Mouse (Mus musculus): ENCODE measurements around the gene 4921517D22Rik.

The 4921517D22Rik gene

DNA sequence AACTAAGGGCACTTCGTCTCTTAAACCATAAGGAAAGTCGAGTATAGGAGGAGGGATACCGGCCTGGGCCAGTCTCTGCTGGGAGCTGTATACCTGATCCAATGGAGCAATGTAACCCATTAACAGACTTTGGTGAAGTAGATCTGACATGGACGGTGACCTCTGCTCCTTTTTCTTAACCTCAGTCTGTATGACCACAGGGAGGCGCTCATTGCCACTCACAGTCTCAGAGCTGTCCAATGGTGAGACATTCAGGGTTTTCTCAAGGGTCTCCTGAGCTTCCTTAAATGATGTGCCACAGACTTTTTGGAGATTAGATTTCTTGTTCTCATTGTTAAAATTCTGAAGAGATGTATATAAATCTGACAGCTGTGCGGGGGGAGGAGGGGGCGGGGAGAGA lies 3.3 kb downstream of the 4921517D22Rik start:
- DNase-seq (ENCODE audit: low spot score), result no peak

DNA sequence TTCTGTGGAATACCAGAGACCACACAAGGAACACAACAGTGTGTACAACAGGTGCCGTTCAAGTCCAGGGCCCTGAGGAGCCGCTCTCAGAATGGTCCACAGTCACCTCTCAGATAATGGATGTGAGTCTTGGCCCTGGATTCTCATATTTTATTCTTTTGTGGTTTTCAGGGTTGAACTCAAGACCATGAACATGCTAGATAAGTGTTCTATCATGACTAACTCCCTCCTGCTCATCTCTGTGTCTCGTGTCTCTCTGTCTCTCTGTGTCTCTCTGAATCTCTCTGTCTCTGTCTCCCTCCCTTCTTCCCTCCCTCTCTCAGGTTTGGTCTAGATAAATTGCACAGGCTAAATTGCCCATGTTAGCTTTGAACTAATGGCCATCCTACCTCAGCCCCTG lies 4.1 kb downstream of the 4921517D22Rik start:
- DNase-seq (ENCODE audit: low spot score), result no peak

- DNase-seq (ENCODE audit: low spot score), result no peak
These were observed 4.6 kb downstream of the 4921517D22Rik start for GRCm38 (mm10) chr13:59689313-59689712.

DNA sequence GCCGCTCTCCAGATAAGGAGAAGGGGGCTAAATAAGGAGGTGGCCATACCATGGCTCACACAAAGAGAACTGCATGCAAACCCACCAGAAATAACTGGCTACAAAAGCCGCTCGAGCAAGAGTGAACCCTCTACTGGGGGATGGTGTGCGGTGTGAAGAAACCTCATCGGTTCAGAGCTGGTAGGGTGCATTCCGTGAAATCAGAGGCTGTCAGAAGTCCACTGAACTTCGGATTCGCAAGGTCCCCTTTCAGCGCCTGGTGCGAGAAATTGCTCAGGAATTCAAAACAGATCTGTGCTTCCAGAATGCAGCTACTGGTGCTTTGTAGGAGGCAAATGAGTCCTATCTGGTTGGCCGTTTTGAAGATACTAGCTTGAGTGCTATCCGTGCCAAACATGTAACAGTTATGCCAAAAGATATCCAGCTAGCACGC lies 5.6 kb downstream of the 4921517D22Rik start:
- DNase-seq (ENCODE audit: low spot score), result no peak

GRCm38 (mm10) chr13:59685236-59685635 lies 8.7 kb downstream of the 4921517D22Rik start:
- DNase-seq (ENCODE audit: low spot score), result no peak

- DNase-seq (ENCODE audit: low spot score), result no peak
These were observed 11.3 kb downstream of the 4921517D22Rik start for GRCm38 (mm10) chr13:59682629-59683028.

DNA sequence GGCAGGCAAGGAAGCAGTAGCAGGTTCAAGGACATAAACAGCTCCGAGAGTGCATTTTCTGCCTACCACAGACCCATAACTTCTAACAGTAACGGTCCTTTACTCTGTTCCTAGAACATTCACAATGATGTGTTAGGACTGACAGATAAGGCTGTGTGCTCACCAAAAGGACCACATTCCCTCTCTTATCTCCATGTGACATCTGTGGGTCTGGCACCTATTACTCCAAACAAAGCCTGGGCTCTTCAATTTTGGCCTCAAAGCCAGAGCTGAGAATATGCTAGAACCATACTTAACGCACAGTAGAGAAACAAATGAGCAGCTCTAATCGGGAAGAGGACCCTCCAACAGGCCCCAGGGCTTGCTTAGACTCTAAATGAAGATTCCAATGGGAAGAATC lies 14.0 kb downstream of the 4921517D22Rik start:
- DNase-seq (ENCODE audit: low spot score), result no peak

GRCm38 (mm10) chr13:59679306-59679705 lies 14.6 kb downstream of the 4921517D22Rik start:
- no peak for DNase-seq (ENCODE audit: low spot score)

- DNase-seq (ENCODE audit: low spot score), result no peak
These were observed 17.3 kb downstream of the 4921517D22Rik start for GRCm38 (mm10) chr13:59676316-59677229.

GRCm38 (mm10) chr13:59675151-59676011 lies 18.5 kb downstream of the 4921517D22Rik start, which contains the start of gene Golm1:
Gene Golm1 (minus strand): TSS chr13:59675811.
- peak; percentile 63 for DNase-seq (ENCODE audit: low spot score)

GRCm38 (mm10) chr13:59674761-59675150 lies 19.2 kb downstream of the 4921517D22Rik start:
- no peak for DNase-seq (ENCODE audit: low spot score)

GRCm38 (mm10) chr13:59674215-59674614 lies 19.7 kb downstream of the 4921517D22Rik start:
- no peak for DNase-seq (ENCODE audit: low spot score)

GRCm38 (mm10) chr13:59673597-59673996 lies 20.3 kb downstream of the 4921517D22Rik start:
- no peak for DNase-seq (ENCODE audit: low spot score)

DNA sequence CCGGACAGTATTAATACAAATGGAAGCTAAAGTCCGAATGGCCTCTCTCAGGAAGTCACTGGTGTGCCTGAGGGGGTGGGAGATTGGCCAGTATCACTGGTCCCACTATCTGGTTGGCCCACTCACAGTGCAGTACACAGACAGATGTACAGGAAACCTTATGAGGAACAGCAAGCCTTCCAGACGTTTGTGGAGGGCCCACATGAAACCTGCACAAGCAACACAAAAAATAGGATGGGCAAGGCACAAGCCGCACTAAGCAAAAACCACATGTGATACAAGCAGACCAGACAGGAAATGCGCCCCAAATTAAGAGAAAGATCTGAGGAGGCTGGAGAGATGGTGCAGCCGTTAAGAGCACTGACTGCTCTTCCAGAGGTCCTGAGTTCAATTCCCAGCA lies 21.7 kb downstream of the 4921517D22Rik start:
- no peak for DNase-seq (ENCODE audit: low spot score)

DNA sequence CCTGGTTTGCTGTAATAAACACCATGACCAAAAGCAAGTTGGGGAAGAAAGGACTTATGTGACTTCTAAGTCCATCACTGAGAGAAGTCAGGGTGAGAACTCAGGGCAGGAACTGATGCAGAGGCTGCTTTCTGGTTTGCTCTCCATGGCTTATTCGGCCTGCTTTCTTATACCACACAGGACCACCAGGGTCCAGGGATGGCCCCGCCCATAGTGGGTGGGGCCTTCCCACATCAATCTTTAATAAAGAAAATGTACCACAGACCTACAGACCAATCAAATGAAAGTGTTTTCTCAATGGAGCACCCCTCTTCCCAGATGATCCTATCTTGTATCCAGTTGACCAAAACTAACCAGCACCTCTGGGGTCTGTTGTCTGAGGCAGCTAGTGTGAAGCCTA lies 22.4 kb downstream of the 4921517D22Rik start:
- DNase-seq (ENCODE audit: low spot score), result no peak

GRCm38 (mm10) chr13:59669946-59670345 lies 24.0 kb downstream of the 4921517D22Rik start:
- DNase-seq (ENCODE audit: low spot score), result no peak

GRCm38 (mm10) chr13:59668501-59669093 lies 25.3 kb downstream of the 4921517D22Rik start:
- DNase-seq (ENCODE audit: low spot score), result peak; percentile 51

- no peak for DNase-seq (ENCODE audit: low spot score)
These were observed 26.1 kb downstream of the 4921517D22Rik start for GRCm38 (mm10) chr13:59667763-59668162.

DNA sequence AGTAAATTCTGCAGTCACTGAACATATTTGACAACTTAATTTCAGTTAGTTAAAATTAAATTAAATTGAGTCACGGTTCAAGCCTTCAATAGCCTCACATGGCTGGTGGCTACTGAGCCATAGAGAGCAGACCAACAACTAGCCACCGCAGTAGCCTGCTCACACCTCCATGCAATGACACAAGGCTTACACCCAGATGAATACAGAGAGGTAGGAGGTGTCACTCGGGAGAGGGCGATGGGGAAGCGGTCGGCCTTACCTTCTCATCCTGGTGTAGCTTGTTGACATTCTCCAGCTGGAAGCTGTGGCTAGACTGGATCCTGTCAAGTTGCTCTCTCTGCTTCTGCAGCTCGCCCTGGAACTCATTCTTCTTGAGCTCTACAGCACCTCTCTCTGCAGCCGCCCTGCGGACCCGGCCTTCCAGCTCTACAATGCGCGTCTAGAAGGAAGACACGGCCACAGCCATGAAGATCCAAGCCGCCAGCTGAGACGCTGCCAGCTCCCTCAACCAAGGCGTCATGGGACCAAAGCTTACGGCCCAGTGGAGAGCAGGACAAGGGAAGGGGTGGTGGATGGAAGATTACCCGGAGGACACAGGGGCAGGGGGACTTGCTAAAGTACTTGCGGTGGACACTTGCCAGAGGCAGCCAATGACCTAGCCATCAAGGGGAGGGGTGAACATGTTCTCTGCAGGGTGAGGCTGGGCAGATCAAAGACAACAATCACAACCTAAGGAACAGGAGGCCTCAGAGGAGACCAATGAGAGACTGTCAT lies 29.8 kb downstream of the 4921517D22Rik start:
- no peak for DNase-seq (ENCODE audit: low spot score)

- no peak for DNase-seq (ENCODE audit: low spot score)
These were observed 31.9 kb downstream of the 4921517D22Rik start for GRCm38 (mm10) chr13:59661966-59662365.

GRCm38 (mm10) chr13:59661387-59661786 lies 32.5 kb downstream of the 4921517D22Rik start:
- DNase-seq (ENCODE audit: low spot score), result no peak

All from spleen, adult 12 weeks (tissue).